Mouse (Mus musculus): Measurements from ENCODE around the gene Rdh9.
"Not testable (repeated sequence)": the region's sequence is repeated elsewhere in the genome, so short reads cannot be mapped to it uniquely, and the experiment has no call there.

Gene Rdh9

DNA sequence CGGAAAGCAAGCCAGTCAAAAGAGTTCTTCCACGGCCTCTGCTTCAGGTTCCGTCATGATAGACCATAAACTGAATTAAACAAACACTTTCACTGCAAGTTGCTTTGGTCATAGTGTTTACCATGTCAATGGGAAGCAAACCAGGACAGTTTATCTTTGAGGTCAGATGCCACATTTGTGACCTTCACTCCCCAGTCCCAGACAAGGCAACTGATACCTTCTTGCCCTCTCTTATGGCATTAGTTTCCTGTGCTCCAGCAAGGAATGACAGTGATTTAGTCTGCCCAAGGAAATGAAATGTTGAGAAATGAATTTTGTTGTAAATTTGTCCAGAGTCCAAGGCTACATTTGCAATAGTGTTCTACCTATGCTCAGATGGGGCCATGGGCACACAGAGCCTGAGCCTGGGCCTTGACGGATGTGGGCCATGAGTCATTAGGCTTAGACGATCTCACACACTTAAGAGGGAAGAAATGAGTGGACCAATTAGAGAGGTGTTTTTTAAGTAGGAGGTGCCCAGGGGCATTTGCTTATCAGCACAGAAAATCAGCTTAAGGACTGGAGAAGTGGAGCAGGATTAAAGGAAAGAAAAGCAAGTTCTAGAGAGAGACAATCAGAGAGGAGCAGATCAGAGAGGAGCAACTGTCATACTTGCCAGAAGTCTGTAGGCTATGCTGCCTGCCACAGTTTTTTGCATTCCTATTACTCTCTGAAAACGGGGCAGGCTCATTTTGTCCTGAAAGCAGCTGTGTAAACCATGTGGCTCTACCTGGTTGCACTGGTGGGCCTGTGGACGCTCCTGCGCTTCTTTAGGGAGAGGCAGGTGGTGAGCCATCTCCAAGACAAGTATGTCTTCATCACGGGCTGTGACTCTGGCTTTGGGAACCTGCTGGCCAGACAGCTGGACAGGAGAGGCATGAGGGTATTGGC lies 16.7 kb upstream of the Rdh9 start, which contains the start of the genes Rdh1 and Rdh16f1:
Rdh1 (plus strand) TSS at position 541 of the 930 bp plus-strand sequence.
Rdh16f1 (plus strand) TSS at position 607 of the 930 bp plus-strand sequence.
- DNase-seq (ENCODE audit: low spot score) = no peak

DNA sequence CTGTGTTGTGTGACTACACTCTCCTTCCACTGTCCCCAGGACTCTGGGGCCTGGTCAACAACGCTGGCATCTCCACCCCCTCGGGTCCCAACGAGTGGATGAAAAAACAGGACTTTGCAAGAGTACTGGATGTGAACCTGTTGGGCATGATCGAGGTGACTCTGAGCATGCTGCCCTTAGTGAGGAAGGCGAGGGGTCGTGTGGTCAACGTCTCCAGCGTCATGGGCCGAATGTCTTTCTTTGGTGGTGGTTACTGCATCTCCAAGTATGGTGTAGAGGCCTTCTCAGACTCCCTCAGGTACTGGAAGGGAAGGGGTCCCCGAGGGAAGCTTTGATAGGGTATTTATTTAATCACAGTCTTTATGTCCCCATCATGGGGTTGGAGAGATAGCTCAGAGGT lies 13.3 kb upstream of the Rdh9 start:
- DNase-seq (ENCODE audit: low spot score) = not testable (repeated sequence)

DNA sequence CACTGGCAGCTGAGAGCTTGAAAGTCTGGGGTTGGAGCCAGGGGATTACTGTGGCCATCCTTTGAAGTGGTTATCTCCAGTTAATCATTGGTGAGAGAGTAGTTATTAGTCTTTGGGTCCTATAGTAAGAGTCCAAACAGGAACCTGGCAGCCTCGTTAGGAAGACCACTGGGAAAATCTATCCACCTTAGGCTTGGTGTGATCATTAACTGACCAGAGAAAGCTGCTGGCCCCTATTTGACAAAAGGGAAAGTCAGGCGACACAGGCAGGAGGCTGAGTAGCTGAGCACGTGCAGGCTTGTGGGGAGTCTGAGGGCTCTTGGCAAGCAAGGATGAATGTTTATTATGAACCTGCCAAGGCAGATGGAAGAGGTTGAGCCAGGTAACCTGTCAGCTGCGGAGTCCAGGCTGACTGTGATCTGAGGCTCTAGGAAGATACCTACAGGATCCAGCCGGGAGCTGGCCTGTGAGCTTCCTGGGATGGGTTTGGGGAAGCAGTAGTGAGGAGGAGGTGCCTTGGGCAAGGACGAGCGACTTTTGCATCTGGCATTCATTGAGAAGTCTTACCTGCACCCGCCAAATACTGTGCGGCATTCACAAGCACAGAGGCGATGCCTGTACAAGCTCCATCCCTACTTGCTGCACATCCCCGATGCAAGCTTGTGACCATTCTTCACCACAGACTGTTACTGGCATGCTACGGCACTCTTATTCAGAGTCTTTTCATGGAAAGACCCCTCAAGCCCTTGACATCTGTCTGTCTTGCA lies 12.1 kb upstream of the Rdh9 start:
- DNase-seq (ENCODE audit: low spot score) = no peak

DNA sequence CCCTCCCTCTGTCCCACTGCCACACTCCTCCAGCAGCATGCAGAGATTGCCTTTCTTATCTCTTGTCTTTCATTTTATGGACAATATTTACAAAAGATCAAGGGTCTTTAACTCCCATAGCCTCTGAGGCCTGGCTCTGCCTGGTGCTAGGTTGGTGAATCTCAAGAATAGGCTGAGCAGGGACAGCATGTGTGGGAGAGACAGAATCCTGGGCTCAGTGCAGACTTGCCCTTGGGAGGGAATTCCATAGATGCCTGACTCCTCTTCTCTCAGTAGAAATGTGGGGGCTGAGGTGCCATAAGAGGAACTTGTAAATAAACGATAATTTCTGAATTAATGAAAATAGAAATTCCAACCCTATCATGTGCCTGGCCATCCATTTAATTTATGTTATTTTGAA lies 9.6 kb upstream of the Rdh9 start:
- no peak for DNase-seq (ENCODE audit: low spot score)

DNA sequence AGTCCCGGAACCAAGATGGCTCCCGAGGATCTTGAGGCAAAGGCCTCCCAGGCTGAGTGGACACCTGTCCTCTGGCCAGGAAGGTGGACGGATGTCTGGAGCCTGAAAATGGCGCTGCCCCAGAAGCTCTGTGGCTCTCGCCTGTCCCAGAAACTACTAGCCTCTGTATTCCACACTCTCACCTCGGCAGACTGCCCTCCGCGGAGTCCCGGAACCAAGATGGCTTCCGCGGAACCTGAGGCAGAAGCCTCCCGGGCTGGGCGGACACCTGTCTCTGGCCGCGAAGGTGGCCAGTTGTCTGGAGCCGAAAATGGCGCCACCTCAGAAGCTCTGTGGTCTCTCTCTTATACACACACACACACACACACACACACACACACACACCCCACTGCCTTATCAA lies 6.1 kb downstream of the Rdh9 start:
- DNase-seq (ENCODE audit: low spot score) = not testable (repeated sequence)

DNA sequence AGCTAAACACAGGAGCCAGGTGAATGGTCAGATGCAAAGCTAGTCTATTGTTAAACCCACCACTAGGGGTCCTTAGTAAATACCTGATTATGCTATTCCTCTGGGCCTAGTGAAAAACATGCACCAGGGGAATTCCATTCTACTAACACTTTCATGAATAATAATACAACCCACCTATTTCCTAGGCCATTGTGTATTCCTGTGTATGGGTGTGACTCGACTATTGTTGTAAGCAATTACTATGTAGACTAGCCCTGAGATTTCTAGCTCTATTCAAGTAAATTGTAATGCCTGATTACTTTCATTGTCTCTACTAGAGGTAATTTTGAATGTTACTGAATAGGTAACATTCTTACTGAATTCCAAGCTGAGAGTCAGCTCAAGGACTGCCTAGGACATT lies 9.2 kb downstream of the Rdh9 start:
- DNase-seq (ENCODE audit: low spot score) = not testable (repeated sequence)

DNA sequence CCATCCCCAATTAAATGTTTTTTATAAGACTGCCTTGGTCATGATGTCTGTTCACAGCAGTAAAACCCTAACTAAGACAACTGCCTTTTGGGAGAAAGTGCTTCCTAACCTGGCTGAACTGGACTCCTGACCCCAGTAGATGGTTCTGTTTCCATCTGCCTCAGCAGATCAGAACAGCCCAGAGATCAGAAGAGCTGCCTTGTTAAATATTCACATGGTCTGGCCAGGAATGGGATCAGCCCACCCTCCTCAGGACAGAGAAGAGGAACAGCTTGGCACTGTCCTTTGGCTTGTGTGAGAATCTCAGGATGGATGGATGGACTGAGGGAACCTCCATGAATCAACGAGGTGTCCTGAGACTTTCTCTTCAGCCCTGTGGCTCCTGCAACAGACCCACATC lies 23.1 kb downstream of the Rdh9 start:
- DNase-seq (ENCODE audit: low spot score) = no peak

DNA sequence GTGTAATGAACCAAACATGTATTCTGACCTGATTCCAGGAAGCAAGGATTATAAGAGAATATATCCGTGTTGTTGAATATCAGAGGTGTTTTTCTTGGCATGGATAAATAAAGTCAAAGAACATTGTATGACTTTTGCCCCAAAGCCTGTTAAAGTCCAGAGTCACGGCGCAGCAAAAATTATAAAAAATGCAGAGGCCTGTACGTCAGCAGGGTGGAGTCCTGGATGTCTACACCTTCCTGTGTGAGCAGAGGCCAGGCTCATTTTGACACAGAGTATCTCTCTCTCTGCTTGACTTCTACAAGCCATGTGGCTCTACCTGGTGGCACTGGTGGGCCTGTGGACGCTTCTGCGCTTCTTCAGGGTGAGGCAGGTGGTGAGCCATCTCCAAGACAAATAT lies 24.7 kb downstream of the Rdh9 start, which contains the start of gene Rdh16:
Rdh16 (plus strand) TSS at position 262 of the 400 bp plus-strand sequence.
- DNase-seq (ENCODE audit: low spot score) = no peak

DNA sequence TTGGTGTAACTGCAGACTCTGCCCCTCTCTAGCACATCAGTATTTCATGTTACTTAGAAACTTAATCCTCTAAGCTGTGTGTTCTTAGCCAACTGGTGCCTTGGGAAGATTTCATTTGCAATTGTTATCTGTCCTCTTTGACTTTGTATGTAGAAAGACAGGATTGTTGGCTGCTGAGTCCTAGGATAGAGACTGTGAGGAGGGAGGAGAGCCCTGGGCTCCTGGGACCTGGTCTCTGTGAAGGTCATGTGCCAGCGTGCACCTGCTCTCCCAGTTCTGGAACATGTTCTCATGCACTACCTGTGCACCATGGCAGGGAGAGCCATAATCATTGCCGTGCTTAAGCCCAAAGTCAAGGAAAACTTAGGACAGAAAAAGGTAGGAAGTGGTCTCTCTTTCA lies 25.4 kb downstream of the Rdh9 start:
- no peak for DNase-seq (ENCODE audit: low spot score)

DNA sequence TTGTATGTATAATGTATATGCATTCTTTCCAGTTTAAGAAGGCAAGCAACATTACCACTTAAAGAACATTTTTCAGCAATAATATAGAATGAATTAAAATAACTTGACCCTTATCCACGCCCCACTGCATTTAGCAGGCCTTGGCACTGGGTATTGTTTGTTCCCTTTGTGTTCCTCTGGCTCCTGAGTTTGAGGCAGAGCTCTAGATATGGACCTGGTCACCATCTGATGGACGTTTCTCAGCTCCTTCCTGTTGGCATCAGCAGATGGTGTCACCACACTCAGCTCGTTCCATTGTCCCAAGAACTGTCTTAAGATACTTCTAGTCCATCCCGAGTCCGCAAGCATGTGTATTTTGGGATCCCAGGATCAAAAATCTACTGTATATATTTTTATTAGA lies 26.1 kb downstream of the Rdh9 start:
- no peak for DNase-seq (ENCODE audit: low spot score)

DNA sequence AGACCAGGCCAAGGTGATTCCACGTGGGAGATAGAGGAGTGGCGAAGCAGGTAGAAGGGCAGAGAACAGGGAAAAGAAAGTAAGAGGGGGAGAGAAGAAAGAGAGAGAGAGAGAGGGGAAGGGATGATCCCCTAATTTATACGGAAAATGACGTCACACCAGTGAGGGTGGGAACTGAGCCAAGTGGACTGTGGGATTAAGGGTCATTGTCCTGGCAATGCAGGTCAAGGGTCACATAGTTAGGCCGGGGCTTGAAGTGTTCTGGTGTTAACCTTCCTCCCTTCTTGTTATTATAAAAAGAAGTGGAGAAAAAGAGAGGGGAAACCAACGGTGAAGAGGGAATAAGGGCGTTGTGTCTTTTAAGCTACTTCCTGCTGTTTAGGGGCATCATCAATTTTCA lies 28.2 kb downstream of the Rdh9 start:
- DNase-seq (ENCODE audit: low spot score) = no peak

DNA sequence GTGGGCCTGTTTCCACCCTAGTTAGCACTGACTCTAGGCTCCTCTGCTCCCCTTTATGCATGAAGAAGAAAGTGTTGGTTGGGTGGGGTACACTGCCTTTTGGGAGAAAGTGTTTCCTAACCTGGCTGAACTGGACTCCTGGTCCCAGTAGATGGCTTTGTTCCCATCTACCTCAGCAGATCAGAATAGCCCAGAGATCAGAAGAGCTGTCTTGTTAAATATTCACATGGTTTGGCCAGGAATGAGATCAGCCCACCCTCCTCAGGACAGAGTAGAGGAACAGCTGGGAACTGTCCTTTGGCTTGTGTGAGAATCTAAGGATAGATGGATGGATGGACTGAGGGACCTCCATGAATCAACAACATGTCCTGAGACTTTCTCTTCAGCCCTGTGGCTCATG lies 39.7 kb downstream of the Rdh9 start:
- DNase-seq (ENCODE audit: low spot score) = no peak

DNA sequence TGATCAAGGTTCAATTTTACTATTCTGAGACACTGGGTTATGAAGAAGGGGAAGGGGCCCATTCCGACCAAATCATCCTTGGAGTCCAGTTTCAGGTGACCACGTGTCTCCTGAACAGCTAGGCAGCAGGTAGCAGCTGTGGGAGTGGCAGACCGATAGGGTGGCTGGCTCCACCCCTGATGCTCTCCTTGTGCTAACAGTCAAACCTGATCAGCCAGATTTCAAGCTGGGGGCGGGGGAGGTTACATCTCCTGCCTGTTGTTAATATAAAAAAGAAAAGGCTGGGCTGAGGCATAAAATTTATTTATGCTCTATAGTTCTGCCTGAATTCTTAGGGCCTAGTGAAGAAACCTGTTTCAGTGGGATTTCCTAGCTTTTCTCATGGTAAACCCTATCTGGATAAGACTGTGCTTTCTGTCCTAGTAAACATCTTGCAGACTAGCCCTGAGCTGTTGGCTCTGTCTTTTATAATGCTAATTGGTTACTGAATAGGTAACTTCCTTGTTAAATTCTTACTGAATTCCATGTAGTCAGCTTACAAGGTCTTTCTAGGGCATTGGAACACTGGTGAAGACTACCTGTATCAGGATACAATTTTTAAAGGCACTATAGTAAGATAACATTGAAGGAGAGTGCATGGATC lies 41.2 kb downstream of the Rdh9 start:
- DNase-seq (ENCODE audit: low spot score) = not testable (repeated sequence)

DNA sequence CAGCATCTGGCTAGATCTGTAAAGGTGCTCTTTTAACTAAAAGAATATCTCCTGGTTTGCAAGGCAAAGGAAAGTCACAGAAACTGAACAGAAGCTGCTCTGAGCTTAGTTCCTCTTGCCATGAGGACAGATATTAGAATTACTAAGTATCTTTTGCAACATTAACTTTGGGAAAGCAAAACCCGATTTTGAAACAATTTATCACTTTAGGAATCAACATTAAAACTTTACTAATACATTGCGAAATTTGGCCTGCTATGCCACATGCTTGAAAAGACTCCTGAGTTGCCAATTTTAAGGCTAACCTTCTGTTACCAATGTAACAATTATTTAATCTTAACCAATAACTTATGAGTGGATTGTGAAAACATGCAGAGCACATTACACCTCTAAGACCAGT lies 45.6 kb downstream of the Rdh9 start:
- DNase-seq (ENCODE audit: low spot score) = not testable (repeated sequence)

DNA sequence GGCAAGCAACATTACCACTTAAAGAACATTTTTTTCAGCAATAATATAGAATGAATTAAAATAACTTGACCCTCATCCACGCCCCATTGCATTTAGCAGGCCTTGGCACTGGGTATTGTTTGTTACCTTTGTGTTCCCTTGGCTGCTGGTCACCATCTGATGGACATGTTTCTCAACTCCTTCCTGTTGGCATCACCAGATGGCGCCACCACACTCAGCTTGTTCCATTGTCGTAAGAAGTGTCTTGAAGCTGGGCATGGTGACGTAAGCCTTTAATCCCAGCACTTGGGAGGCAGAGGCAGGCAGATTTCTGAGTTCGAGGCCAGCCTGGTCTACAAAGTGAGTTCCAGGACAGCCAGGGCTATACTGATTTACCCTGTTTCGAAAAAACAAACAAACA lies 49.2 kb downstream of the Rdh9 start:
- no peak for DNase-seq (ENCODE audit: low spot score)

DNA sequence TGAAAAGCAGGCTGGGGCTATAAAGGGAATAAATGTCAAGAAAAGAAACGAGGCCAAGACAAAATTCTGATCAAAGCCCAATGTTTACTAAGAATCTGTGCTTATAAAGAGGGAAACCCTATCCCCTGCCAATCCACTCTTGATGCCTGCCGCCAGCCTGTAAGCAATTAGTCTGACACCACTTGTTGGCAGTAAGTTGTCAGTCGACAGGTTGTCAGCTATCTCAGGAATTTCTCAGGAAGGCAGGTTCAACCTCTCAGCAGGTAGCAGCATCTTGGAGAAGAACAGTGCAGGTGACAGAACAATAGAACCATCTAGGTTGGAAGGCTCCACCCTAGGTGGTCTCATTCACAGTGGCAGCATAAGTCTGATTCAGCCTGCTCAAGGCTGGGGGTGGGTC lies 52.9 kb downstream of the Rdh9 start:
- no peak for DNase-seq (ENCODE audit: low spot score)

DNA sequence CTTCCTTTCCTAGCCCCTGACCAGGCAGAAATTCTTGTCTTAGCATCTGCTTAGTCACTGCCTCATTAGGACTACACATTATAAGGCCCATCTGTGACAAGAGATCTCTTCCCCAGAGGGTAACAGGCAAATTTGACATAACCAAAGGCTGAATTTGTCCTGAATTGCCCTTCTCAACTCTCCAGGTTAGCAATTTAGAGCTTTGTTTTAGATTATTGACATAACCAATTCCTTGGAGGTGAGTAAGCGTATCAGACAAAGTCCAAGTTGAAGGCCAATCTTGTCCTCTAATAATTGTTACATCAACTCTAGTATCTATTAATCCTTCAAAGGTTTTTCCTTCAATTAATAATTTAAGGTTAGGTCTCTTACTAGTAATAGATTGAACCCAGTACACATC lies 58.0 kb downstream of the Rdh9 start:
- DNase-seq (ENCODE audit: low spot score) = not testable (repeated sequence)

DNA sequence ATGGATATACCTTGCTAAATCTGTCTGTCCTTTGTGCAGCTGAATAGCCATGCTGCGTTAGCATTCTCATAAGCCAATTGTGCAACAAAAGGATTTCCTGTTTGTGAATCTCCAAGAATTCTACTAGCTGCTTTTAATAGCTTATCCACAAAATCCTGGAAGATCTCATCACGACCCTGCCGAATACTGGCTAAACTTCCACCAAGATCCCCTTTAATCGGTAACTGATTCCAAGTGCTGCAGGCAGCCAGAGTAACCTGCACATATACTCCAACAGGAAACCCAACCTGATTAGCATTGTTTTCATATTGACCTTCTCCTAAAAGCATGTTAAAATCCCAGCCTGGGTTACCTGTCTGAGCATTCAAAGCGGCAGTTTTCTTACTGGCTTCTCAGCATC lies 59.1 kb downstream of the Rdh9 start:
- no peak for DNase-seq (ENCODE audit: low spot score)

DNA sequence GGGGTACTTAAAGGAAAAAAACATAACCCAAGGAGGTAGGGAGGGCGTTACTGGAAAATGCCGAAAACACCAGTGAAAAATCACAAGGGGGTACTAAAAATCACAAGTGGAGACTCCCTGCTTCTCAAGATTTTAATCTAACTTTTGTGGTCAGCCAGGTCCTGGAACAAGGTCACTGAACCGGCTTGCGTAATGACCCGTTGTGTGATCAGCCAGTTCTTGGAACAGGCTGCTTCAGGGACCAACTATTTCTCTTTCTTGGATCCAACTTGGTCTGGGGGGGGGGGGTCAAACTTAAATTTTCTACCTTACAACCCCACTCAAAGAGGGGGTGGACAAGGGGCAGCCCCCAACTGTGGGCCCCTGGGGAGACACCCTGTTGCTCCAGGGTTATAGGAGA lies 61.6 kb downstream of the Rdh9 start:
- DNase-seq (ENCODE audit: low spot score) = not testable (repeated sequence)

DNA sequence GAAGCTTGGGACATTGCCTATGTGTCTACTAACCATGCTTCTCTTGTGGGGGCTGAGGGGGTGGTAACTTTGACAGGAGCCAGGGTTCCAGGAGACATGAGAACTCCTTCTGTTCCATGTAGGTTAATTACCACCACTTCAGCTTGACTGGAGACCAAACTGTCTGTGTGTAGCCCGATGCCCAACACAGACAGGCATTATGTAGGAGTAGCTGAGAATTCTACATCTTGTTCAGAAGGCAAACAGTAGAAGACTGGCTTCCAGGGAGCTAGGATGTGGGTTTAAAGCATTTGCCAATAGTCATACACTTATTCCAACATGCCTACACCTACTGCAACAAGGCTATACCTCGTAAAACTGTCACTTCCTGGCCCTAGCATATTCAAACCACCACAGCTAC lies 62.4 kb downstream of the Rdh9 start:
- no peak for DNase-seq (ENCODE audit: low spot score)

DNA sequence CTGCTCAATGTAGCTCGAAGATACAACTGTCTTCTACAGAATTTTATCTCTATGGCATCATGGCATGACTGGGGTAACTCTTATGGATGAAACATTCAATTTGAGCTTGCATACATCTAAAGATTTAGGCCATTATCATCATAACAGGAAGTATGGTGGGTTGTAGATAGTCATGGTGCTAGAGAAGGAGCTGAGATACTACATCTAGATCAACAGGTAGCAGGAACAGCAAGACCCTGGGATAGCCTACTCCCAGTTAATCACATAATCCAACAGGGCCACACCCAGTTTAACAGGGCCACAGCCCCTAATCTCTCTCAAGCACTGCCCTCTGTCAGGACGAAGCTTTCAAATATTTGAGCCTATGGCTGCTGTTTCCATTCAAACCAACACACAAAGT lies 64.6 kb downstream of the Rdh9 start:
- no peak for DNase-seq (ENCODE audit: low spot score)
